Mouse (Mus musculus): ENCODE measurements around the gene Fam178b.

The Fam178b gene

DNA sequence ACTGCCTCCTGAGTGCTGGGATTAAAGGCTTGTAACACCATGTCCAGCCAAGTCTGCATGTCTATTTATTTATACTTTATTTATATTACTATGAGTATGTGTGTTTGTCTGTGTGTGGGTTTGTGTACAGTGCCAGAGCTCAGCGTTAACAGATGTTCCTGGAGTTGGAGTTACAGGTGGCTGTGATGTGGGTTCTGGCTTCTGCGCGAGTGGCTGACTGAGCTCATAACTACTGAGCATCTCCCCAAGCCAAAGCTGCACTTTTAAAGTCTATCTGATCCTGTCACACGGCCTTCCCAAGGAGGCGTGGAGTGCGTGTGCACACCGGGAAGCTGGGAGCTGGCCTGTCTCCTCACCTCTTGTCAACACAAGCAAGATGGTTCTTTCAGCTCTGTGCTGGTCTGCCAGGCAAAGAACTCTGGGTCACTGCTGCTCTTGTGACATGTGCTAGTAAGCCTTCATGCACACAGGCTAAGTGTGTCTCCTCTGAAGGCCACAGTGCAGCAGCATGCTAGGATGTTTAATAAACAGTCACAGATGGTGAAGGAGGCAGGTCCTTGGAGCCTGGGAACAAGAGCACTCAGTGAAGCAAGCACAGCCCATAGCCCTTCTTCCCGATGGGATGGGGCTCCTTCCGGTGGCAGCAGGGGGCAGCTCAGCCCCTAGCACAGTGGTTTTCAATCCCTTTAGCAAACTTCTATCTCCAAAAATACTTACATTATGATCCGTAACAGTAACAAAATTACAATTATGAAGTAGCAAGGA, 87.6 kb downstream of the Fam178b start:
- no peak for DNase-seq (ENCODE audit: low read depth, low spot score)
- H3K36me3 ChIP-seq (ENCODE audit: control insufficient read depth, insufficient read depth, low read length, poor library complexity, severe bottlenecking) = no peaks in the 10 kb centered on the region
- no peaks in the 10 kb centered on the region for H3K27me3 ChIP-seq (ENCODE audit: control insufficient read depth, insufficient read depth, low read length, poor library complexity, severe bottlenecking)

DNA sequence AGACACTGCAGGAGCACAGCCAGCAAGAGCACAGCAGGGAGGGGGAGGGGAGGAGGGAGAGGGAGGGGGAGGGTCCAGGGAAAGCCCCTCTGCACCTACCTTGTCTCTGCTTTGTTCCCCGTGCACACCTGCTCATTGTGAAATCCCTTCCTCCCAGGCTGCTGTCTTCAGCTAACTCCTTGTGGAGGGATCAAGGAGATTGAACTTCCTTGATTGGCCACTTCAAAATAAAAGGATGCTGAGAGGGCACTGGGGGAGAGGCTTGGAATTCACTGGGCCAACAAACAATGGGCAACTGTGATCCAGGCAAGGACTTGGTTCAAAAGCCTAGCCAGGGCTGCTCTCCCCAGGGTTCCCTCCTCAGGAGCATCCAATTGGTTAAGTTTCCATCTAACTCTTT, 89.9 kb downstream of the Fam178b start:
- H3K36me3 ChIP-seq (ENCODE audit: control insufficient read depth, insufficient read depth, low read length, poor library complexity, severe bottlenecking) = no peaks in the 10 kb centered on the region
- H3K27me3 ChIP-seq (ENCODE audit: control insufficient read depth, insufficient read depth, low read length, poor library complexity, severe bottlenecking) = no peaks in the 10 kb centered on the region
- no peak for DNase-seq (ENCODE audit: low read depth, low spot score)

DNA sequence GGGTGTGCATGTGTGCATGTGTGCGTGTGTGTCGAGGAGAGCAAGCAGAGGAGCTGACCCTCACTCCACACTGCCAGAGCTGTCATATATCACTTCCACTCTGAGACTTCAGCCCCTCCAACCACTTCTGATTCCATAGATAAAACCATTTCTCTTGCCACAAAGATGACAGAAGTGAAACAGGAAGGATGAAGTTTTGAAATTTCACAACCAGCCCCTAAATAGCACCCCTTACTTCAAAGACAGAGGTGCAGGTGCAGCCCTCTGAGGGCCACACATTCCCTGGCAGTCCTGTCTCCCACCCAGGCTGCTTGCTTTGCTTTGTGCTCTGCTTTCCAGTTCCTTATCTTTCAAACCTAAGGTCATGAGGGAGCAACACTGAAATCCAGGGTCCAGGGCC, 91.6 kb downstream of the Fam178b start:
- no peaks in the 10 kb centered on the region for H3K36me3 ChIP-seq (ENCODE audit: control insufficient read depth, insufficient read depth, low read length, poor library complexity, severe bottlenecking)
- H3K27me3 ChIP-seq (ENCODE audit: control insufficient read depth, insufficient read depth, low read length, poor library complexity, severe bottlenecking) = no peaks in the 10 kb centered on the region
- DNase-seq (ENCODE audit: low read depth, low spot score) = no peak

DNA sequence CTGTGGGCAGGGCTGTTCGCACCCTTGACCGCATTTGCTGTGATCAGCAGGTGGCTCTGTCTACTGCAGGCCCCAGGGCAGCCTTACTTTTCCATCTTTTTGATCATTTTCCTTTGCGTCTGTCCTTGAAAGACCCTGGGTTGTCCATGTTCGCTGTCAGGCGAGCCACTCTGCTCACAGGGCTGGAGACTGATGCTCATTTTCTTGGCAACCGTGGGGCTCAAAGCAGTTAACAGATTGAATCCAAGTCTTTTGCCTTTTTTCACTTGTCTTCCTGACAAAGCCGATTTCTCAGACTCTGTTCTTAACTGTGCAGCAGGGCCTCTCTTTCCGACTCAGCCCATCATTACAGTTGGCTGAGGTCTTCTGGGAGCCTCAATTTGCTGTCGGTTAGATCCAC, 92.3 kb downstream of the Fam178b start:
- Histone ChIP-seq H3K36me3 (ENCODE audit: control insufficient read depth, insufficient read depth, low read length, poor library complexity, severe bottlenecking) (no peaks in the 10 kb centered on the region), H3K27me3 (ENCODE audit: control insufficient read depth, insufficient read depth, low read length, poor library complexity, severe bottlenecking) (no peaks in the 10 kb centered on the region)
- DNase-seq (ENCODE audit: low read depth, low spot score) = no peak

DNA sequence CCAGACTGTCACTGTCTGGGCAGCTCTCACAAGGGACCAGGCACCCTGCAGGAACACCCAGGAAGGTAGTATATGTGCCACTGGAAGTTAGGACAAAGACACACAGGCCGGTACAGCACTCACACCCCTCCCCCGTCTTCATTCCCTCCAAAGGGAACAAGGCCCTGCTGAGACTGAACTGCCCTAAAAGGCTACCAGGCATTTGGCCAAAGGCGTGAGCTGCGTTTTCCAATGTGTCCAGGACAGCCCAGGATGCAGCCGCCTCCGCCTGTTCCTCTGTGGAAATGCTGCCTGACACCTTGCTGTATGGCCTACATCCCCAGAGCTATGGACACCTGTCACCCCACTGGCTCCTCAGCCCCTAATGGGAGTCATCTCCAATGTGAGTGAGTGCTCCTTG, 93.5 kb downstream of the Fam178b start:
- DNase-seq (ENCODE audit: low read depth, low spot score) = no peak
- H3K27me3 ChIP-seq (ENCODE audit: control insufficient read depth, insufficient read depth, low read length, poor library complexity, severe bottlenecking) = no peaks in the 10 kb centered on the region
- H3K36me3 ChIP-seq (ENCODE audit: control insufficient read depth, insufficient read depth, low read length, poor library complexity, severe bottlenecking) = no peaks in the 10 kb centered on the region

DNA sequence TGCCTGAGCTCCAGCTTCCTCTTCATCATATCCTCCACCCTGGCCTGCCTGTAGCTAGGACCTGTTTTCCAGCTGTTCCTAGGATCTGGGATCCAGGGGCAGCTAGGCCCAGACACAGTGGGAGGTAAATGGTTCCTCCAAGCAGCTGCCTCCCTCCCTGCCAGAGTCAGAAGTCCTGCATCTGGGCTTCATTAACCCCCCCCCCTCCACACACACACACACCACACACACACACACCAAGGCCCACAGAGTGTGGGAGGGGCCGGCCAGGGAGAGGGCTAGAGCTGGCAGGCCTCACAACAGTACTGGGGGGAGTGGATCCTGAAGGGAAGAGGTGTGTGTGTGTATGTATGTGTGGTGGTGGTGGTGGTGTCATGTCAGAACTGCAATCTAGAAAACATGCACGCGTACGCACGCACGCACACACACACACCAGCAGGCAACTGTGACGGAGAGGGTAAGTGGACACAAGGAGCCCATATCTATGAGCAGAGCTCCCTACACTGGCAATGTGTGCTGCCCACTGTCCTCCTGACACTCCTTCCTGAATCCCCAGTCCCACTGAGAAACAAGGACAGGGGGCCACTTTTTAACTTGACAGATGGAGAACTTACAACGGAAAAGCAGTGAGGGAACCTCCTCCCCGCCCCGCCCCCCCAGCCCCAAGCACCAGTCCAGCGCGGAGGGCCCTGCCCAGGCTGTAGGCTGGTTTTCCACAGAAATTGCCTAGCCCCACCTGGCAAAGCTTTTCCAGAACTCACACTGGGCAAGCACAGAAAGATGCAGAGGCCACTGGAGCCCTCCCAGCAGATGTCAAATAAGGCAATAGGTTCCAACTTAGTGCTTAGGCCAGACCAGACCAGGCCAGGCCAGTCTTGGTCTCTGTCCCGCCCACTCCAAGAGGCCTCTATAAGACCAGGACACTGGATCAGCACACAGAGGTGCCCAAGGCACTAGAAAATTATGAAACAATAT, 94.2 kb downstream of the Fam178b start:
- Histone ChIP-seq H3K27me3 (ENCODE audit: control insufficient read depth, insufficient read depth, low read length, poor library complexity, severe bottlenecking) (no peaks in the 10 kb centered on the region), H3K36me3 (ENCODE audit: control insufficient read depth, insufficient read depth, low read length, poor library complexity, severe bottlenecking) (no peaks in the 10 kb centered on the region)
- DNase-seq (ENCODE audit: low read depth, low spot score) = no peak

DNA sequence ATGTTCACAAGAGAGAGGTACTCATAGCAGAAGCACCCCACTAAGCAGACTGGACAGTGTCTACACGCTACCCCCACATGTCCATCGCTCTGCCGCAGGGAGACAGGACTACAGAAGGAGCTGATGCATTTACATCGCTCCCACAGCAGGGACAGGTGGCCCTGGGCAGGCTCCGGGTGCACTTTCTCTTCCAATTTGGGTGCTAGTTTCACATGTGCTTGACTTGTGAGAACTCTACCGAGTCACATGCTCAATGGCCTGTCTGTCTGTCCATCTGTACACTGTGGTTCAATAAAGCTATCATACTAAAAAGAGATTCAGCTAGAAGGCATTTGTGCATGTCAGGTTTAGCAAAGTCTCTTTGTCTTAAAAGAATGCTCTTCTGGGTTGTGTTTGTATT, 95.1 kb downstream of the Fam178b start:
- no peaks in the 10 kb centered on the region for H3K27me3 ChIP-seq (ENCODE audit: control insufficient read depth, insufficient read depth, low read length, poor library complexity, severe bottlenecking)
- no peak for DNase-seq (ENCODE audit: low read depth, low spot score)
- H3K36me3 ChIP-seq (ENCODE audit: control insufficient read depth, insufficient read depth, low read length, poor library complexity, severe bottlenecking) = no peaks in the 10 kb centered on the region

DNA sequence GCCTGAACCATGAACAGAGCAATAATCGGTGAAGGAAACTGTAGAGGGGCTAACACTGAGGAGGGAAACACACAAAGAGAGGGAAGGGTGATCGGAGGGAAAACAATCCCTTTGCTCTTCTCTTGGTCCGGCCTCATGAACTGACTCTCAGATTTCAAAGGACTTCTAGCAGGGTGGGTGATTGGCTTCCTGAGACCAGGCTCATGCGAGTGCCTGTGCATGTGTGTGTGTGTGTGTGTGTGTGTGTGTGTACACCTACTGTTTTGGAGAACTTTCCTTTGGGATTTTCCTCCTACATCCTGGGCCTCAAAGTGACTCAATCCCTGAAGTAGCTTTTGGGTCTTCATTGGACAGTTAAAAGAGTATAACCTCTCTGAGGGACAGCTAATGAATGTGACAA, 96.7 kb downstream of the Fam178b start:
- no peak for DNase-seq (ENCODE audit: low read depth, low spot score)
- Histone ChIP-seq H3K36me3 (ENCODE audit: control insufficient read depth, insufficient read depth, low read length, poor library complexity, severe bottlenecking) (no peaks in the 10 kb centered on the region), H3K27me3 (ENCODE audit: control insufficient read depth, insufficient read depth, low read length, poor library complexity, severe bottlenecking) (no peaks in the 10 kb centered on the region)

DNA sequence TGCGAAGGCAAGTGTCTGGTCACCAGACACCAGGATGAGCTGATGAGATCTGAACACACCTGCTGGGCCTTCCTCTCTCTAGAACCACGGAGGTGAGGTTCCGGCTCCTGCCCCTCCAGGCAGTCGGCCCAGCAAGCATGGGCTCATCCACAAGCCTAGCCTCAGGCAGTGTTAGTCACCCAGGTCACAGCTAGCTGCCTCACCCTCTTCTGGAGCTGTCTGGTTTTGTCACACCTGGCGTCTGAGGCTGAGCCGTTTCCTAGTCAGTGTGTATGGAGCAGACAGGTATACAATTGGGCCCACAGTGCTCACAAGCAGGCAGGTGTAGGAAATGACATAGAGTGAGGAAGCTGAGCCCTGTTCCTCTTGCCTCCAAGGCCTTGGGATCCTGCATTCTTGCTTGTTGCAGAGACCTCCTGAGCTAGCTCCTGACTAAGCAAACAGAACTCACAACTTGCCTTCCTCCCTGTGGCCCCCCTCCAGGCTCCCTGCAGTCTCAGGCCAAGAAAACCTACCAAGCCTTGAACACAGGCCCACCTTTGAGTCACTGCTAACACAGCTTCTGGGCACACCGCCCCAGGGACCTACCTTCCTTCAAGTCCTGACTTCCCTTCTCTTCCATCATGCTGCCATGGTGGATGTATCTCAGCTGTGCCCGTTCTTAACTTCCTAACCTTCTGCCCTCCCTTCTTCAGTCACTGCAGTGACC, 99.4 kb downstream of the Fam178b start:
- Histone ChIP-seq H3K27me3 (ENCODE audit: control insufficient read depth, insufficient read depth, low read length, poor library complexity, severe bottlenecking) (no peaks in the 10 kb centered on the region), H3K36me3 (ENCODE audit: control insufficient read depth, insufficient read depth, low read length, poor library complexity, severe bottlenecking) (no peaks in the 10 kb centered on the region)
- no peak for DNase-seq (ENCODE audit: low read depth, low spot score)

DNA sequence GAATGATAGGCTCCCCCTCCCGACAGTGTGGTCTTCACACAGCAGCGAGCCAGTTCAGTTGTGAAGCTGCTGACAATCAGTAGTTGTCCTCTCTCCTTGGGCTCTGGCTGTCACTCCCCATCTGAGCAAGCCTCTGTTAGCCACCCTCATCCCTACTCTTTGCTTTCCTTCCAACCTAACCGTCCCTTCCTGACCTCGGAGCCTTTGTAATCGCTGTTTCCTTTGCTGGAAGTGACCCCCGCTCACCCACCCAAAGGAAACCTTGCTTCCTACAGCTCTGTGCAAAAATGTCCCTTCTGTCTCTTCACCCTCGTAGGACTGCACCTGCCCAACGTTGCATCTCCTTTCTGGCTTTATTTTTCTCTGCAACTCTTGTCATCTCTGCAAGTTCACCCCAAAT, 100.8 kb downstream of the Fam178b start:
- no peak for DNase-seq (ENCODE audit: low read depth, low spot score)
- no peaks in the 10 kb centered on the region for H3K27me3 ChIP-seq (ENCODE audit: control insufficient read depth, insufficient read depth, low read length, poor library complexity, severe bottlenecking)

DNA sequence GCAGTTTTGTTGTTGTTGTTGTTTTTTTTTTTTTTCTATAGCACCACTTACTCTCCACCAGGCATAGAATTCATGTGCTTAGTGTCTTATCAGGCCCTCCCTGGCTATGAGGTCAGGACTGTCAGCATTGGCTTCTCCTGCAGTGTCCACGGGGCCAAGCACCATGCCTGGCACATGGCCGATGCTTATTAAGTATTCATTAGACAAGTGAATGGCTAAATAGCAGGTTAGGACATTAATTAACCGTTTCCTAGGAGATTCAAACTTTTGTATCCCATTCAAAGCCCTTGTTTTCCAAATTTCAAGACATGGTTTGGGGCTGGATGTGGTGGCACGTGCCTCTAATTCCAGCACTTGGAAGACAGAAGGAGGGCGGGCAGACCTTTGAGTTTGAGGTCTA, 101.7 kb downstream of the Fam178b start:
- no peak for DNase-seq (ENCODE audit: low read depth, low spot score)
- Histone ChIP-seq H3K27me3 (ENCODE audit: control insufficient read depth, insufficient read depth, low read length, poor library complexity, severe bottlenecking) (no peaks in the 10 kb centered on the region), H3K36me3 (ENCODE audit: control insufficient read depth, insufficient read depth, low read length, poor library complexity, severe bottlenecking) (no peaks in the 10 kb centered on the region)

More for the DNA sequence above, 100.8 kb downstream of the Fam178b start:
- no peaks in the 10 kb centered on the region for H3K36me3 ChIP-seq (ENCODE audit: control insufficient read depth, insufficient read depth, low read length, poor library complexity, severe bottlenecking)

DNA sequence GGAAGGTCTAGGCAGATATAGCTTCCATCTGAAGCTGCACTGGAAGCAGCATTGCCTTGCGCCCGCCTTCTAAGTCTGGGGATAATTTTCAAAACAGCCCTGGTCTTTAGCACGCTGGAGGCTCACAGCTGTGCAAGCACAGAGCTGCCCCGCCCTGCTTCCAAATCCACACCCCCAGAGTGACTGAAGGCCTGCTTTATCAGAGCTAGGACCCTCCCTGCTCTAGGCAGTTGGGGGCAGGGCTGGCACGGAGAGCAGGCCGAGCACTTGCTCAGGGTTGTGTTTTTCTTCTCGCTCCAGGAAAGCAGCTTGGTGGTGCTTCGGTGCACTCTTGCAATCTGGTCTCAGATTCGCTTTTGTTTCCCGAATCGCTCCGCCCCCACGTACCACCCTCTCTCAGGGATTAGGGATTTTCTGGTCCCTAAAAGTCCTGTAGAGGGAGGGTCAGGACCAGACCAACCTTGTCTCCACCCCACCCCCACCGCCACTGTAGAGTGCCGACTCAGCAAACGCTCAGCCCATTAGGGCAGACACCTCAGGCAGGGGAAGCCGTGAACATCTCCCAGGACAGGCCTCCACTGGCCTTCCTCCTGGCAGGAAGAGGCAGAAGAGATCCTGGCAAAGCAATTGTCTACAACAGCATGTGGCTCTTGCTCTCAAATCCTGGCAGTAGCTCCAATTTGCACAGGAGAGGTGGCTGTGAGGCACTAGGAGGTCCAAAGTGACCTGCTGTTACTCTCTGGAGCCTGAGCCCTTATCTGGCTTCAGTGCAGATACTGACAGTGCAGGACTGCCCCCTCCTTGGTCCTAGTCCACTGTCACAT, 102.4 kb downstream of the Fam178b start:
- Histone ChIP-seq H3K36me3 (ENCODE audit: control insufficient read depth, insufficient read depth, low read length, poor library complexity, severe bottlenecking) (no peaks in the 10 kb centered on the region), H3K27me3 (ENCODE audit: control insufficient read depth, insufficient read depth, low read length, poor library complexity, severe bottlenecking) (no peaks in the 10 kb centered on the region)
- no peak for DNase-seq (ENCODE audit: low read depth, low spot score)

DNA sequence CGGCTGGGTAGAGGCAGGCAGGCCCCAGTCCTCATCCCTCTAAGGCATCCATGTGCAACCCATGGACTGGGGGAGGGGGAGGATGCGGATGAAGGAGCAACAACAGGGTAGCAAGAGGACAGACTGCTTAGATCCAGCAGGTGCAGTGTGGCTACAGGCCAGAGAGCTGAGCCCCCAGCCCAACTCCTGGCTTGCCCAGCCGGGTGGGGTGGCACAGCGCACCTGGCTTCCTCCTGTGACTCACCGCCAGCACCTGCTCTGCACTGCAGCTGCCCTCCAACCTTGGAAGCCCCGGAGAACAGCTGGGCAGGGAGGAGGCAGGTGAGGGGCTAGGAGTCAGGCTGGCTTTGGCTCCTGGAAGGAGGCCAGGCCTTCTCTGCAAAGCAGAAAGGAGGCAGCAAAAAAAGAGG, 103.0 kb downstream of the Fam178b start:
- DNase-seq (ENCODE audit: low read depth, low spot score) = no peak
- Histone ChIP-seq H3K36me3 (ENCODE audit: control insufficient read depth, insufficient read depth, low read length, poor library complexity, severe bottlenecking) (no peaks in the 10 kb centered on the region), H3K27me3 (ENCODE audit: control insufficient read depth, insufficient read depth, low read length, poor library complexity, severe bottlenecking) (no peaks in the 10 kb centered on the region)

DNA sequence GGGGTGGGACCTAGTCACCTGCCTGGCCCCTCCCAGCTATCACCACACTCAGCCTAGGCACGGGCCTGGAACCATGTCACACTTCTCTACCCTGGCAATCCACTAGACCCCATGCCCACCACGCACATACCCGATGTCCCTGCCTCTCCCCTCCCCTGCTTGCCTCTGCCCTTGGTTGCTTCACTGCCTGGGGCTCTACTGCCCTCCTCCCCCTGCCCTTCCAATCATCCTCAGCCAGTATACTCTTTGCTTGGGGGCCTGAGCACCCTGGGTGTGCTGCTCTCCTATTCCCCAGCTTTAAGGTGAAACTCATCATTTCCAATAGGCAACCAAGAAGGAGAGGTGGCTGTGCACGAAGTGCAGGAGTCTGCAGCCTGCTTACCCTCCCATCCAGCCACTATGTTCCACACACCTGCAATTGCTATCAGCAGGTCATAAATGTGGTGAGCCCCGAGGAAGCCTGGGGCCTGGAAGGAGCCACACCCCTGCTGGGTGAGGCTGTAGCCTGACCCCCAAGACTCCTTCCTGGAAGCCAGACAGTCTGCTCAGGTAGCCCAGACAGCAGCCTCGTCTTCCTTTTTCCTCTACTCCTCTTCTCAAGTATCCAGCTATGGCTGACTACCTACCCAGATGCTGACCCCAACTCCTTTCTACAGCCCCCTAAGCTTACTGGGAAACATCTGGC, 105.8 kb downstream of the Fam178b start:
- DNase-seq (ENCODE audit: low read depth, low spot score) = no peak
- H3K36me3 ChIP-seq (ENCODE audit: control insufficient read depth, insufficient read depth, low read length, poor library complexity, severe bottlenecking) = no peaks in the 10 kb centered on the region
- H3K27me3 ChIP-seq (ENCODE audit: control insufficient read depth, insufficient read depth, low read length, poor library complexity, severe bottlenecking) = no peaks in the 10 kb centered on the region
